Mouse (Mus musculus) forebrain, embryonic 12.5 days (tissue): ENCODE results near the gene Serpinf2. TPM values are rescaled to one million over a fixed set of nuclear protein-coding genes. Genes with fewer than 3 reads are reported as not detected.

ENCODE experiments used
- ATAC-seq: fragments of 200-750 bp; cut with Nextera tagmentation; 2 replicates; pipeline ENCODE4 v1.8.0; 2017; ENCODE audit warnings: moderate TSS enrichment; ENCODE audit not compliant: low FRiP score
- H3K27ac ChIP-seq: fragments of 300-500 bp; sonication (generic); 2 replicates; pipeline ENCODE4 v1.5.1; 2016; ENCODE audit warnings: mild to moderate bottlenecking
- H3K27me3 ChIP-seq: fragments of 300-500 bp; sonication (generic); 2 replicates; pipeline ENCODE4 v1.6.1; 2016; ENCODE audit warnings: mild to moderate bottlenecking
- H3K36me3 ChIP-seq: fragments of 300-500 bp; sonication (generic); replicated peaks from 2 replicates; pipeline ENCODE4 v1.6.1; 2016; ENCODE audit warnings: mild to moderate bottlenecking
- H3K4me1 ChIP-seq: fragments of 300-500 bp; sonication (generic); 2 replicates; pipeline ENCODE4 v1.6.1; 2016
- H3K4me2 ChIP-seq: fragments of 300-500 bp; sonication (generic); 2 replicates; pipeline ENCODE4 v1.6.1; 2016; ENCODE audit warnings: mild to moderate bottlenecking, moderate library complexity
- H3K4me3 ChIP-seq: fragments of 300-500 bp; sonication (generic); replicated peaks from 2 replicates; pipeline ENCODE4 v1.5.1; 2016; ENCODE audit warnings: mild to moderate bottlenecking
- H3K9ac ChIP-seq: fragments of 300-500 bp; sonication (generic); 2 replicates; pipeline ENCODE4 v1.6.1; 2016; ENCODE audit warnings: mild to moderate bottlenecking
- H3K9me3 ChIP-seq: fragments of 300-500 bp; sonication (generic); 2 replicates; pipeline ENCODE4 v1.6.1; 2016
- WGBS: fragments of 180-500 bp; shearing (Covaris S2); methylation state at CpG from one replicate; pipeline ENCODE4 v1.1.7; 2016; 5-methylcytosine and 5-hydroxymethylcytosine counted together
- polyA plus RNA-seq: library from polyadenylated mRNA; unstranded; fragments of >200 nt; fragmentation: Nextera tagmentation; extraction: Ambion mirVana; gene quantifications from 2 replicates; pipeline ENCODE4 v1.2.1, GENCODE M21; 2016

The Serpinf2 gene
- polyA plus RNA-seq: not detected in 2 replicates

DNA sequence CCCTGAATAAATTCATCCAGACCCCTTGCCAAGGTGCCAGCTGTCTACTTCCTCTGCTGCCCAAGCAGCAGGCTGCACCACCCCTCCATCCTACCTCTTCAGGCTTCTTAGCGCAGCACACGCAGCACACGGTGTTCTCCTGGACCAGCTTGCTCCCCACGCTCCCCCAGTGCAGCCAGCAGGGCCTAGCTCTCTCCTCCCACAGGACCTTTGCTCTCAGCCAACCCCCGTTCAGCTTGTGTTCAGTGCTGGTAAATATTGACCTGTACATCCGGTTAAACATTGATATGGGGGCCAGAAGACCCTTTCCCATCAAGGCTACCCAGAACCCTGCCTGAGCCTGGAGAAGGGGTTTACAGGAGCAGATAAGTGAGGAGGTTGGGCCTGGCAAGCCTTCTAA, at the start of gene Serpinf2:
Gene Serpinf2 (minus strand): TSS at position 229 of the 400 bp plus-strand sequence.
- H3K27ac ChIP-seq: no peak within 1 kb of the TSS
- no peak for ATAC-seq
- peaks cover 3% of the 10 kb centered on the region for H3K36me3 ChIP-seq
- no peak within 1 kb of the TSS for H3K4me3 ChIP-seq
- no peak within 1 kb of the TSS for H3K4me2 ChIP-seq
- no peaks in the 10 kb centered on the region for H3K27me3 ChIP-seq
- no peak within 1 kb of the TSS for H3K9ac ChIP-seq
- H3K9me3 ChIP-seq: peaks cover 1% of the 10 kb centered on the region; the same call in 1 of the 2 replicates
- H3K4me1 ChIP-seq: no peaks in the 10 kb centered on the region
- 93% methylated on average over 6 of the region's 6 CpGs for WGBS

DNA sequence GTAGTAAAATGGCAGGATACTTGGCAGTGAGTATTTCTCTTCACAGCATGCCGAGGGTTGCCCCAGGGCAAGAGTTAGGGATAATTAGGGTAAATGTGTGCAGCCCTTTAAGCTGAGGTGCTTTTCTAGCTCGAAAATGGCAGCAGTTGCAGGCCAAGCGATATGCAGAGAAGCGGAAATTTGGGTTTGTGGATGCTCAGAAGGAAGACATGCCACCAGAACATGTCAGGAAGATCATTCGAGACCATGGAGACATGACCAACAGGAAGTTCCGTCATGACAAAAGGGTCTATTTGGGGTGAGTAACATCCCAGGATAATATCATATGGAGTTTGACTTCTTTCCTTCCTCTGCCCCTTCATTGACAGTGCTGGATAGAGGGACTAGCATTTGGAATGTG, 48.1 kb upstream of the Serpinf2 start:
- 48% methylated on average over 6 of the region's 6 CpGs for WGBS
- Histone ChIP-seq H3K4me1 (peaks cover 15% of the 10 kb centered on the region), H3K36me3 (peaks cover 33% of the 10 kb centered on the region), H3K4me2 (peak overlapping the region; percentile 97), H3K4me3 (peak overlapping the region; percentile 67), H3K27me3 (no peaks in the 10 kb centered on the region; the same call in 1 of the 2 replicates), H3K9me3 (no peaks in the 10 kb centered on the region), H3K9ac (peak overlapping the region; percentile 94), H3K27ac (no peak overlapping the region)
- ATAC-seq: no peak

DNA sequence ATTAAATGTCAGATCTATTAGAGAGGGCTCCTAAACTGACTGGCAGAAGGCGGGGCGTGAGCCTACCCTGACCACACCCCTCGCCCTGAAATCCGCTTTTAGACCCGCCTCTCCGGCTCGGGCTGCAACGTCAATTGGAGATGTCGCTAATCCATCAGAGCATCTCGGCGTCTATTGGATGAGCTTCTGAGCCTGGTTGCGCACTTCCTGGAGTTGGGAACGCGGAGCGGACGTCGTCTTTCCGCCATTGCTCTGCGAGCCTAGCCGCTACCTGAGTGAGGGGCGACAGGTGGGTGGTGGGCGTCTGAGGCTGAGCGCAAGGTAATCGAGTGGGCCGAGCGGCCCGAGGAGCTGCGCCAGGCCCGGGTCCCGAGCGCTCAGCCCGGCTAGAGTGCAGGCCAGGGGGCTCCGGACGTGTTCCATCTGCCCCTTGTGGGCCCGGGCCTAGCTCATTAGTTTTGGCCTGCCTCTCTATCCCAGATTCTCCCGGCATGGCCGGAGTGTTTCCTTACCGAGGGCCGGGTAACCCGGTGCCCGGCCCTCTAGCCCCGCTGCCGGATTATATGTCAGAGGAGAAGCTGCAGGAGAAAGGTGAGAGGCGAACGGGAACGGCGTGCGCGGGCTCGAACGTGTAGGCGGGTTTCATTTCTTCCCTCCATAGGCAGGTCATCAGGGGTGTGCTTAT, 47.4 kb upstream of the Serpinf2 start, which contains the start of gene Prpf8:
Gene Prpf8 (plus strand): TSS at position 216 of the 685 bp plus-strand sequence.
- Histone ChIP-seq H3K9me3 (no peaks in the 10 kb centered on the region), H3K9ac (peak within 1 kb of the TSS; percentile 94), H3K4me2 (peak within 1 kb of the TSS; percentile 97), H3K36me3 (peaks cover 25% of the 10 kb centered on the region), H3K27me3 (no peaks in the 10 kb centered on the region; the same call in 1 of the 2 replicates), H3K27ac (peak within 1 kb of the TSS; percentile 68), H3K4me1 (peaks cover 15% of the 10 kb centered on the region), H3K4me3 (peak within 1 kb of the TSS; percentile 67)
- under 1% methylated on average over 52 of the region's 52 CpGs for WGBS
- ATAC-seq: peak; percentile 99

DNA sequence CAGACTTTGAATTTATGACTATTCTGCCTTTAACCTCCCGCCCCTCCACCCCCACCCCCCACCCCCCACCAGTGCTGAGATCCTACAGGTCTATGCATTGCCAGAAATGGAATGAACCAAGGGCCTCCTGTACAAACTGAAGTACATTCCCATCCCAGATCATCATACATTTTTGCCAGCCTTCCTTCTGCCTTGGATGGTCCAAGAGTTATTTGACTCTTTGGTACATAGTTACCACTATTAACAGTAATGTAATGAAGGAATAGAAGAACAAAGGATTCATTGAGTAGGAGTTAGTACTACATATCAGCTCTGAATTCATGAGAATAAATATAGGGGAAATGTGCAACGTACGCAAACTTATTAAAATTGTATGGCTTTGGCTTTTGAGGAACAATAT, 46.8 kb upstream of the Serpinf2 start:
- ATAC-seq: peak; percentile 48; the same call in 1 of the 2 replicates
- Histone ChIP-seq H3K9me3 (no peaks in the 10 kb centered on the region), H3K9ac (no peak overlapping the region), H3K4me3 (peak overlapping the region; percentile 67; the same call in 1 of the 2 replicates), H3K27me3 (no peaks in the 10 kb centered on the region; the same call in 1 of the 2 replicates), H3K4me1 (peaks cover 15% of the 10 kb centered on the region), H3K4me2 (peak overlapping the region; percentile 97), H3K36me3 (peaks cover 19% of the 10 kb centered on the region), H3K27ac (no peak overlapping the region)
- 20% methylated on average over 3 of the region's 3 CpGs for WGBS

DNA sequence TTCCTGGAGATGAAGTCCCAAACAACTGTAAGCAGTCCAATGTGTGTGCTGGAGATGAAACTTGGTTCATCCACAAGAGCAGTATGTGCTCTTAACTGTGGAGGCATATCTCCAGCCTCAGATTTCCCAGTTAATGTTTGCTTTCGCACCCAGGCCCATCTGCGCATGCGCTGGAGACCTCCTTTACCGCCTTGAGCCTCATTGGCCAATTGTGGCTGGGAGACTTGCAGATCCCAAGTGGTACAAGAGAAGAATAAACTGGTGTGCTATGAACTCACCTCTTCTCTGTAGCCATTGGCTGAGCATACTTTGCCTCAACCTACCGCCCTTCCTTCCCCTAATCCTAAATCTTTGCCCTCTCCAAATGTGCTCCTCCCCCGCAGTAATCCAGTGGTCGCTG, 34.0 kb upstream of the Serpinf2 start:
- 70% methylated on average over 7 of the region's 7 CpGs for whole genome bisulfite sequencing
- ATAC-seq: no peak
- no peaks in the 10 kb centered on the region for H3K36me3 ChIP-seq
- no peak overlapping the region for H3K4me3 ChIP-seq
- H3K27ac ChIP-seq: no peak overlapping the region
- no peaks in the 10 kb centered on the region for H3K9me3 ChIP-seq
- peaks cover 15% of the 10 kb centered on the region; the same call in 1 of the 2 replicates for H3K27me3 ChIP-seq
- H3K4me2 ChIP-seq: no peak overlapping the region
- no peaks in the 10 kb centered on the region for H3K4me1 ChIP-seq
- no peak overlapping the region for H3K9ac ChIP-seq

DNA sequence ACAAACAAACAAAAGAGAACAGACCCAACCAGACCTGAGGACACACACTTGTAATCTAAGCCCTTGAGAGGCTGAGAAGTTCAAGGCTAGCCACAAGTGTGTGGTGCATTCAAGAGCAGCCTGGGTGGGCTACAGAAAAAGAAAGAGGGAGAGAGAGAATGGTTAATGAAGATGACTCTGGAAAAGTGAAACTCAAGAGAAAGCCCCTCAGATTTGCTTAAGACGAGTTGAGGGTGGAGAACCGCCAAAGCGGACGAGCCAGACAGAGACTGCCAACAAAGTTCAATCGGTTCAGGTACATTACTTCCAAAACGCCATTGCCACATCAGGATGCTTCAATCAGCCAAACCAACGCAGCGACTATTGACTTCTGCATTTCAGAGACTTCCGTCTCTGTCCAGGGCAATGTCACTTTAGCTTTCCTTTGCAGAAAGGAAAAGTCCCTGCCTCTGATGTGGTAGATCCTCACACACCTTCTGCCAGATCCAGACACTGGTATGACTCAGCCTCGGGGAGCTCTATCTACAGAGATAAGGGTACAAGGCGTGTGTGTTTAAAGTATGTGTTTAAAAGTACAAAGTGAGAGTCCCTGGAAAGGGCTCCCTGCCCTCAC, 33.2 kb upstream of the Serpinf2 start:
- WGBS: 87% methylated on average over 11 of the region's 11 CpGs
- Histone ChIP-seq H3K27me3 (peaks cover 17% of the 10 kb centered on the region), H3K4me1 (peaks cover 5% of the 10 kb centered on the region), H3K9me3 (no peaks in the 10 kb centered on the region), H3K27ac (no peak overlapping the region), H3K4me3 (no peak overlapping the region), H3K36me3 (no peaks in the 10 kb centered on the region), H3K9ac (no peak overlapping the region), H3K4me2 (no peak overlapping the region)
- ATAC-seq: no peak

DNA sequence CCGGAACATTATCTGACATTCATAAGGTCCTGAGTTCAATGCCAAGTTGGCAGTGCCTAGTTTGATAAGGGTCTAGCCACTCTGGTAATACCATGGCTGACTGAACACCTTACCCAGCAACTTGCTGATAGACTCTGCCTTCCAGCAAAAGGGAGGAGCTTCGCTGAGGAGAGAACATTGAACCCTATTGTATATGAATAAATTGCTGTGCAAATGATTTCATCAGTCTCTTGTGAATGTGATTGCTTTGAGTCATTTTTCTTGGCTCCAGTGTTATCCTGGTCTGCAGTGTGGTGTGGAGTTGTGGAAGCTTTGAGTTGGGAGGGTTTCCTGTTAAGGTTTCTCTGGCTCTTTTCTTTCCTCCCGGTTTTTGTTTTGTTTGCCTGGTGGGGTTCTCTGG, 31.3 kb upstream of the Serpinf2 start:
- Histone ChIP-seq H3K9me3 (peaks cover 3% of the 10 kb centered on the region; the same call in 1 of the 2 replicates), H3K4me2 (no peak overlapping the region), H3K27me3 (peaks cover 13% of the 10 kb centered on the region; the same call in 1 of the 2 replicates), H3K27ac (no peak overlapping the region), H3K36me3 (0 out of 2 replicates have a peak, but pooled peaks cover 3% of the 10 kb centered on the region), H3K9ac (no peak overlapping the region), H3K4me3 (no peak overlapping the region), H3K4me1 (peaks cover 7% of the 10 kb centered on the region)
- ATAC-seq: no peak
- WGBS: 97% methylated on average over 2 of the region's 3 CpGs

DNA sequence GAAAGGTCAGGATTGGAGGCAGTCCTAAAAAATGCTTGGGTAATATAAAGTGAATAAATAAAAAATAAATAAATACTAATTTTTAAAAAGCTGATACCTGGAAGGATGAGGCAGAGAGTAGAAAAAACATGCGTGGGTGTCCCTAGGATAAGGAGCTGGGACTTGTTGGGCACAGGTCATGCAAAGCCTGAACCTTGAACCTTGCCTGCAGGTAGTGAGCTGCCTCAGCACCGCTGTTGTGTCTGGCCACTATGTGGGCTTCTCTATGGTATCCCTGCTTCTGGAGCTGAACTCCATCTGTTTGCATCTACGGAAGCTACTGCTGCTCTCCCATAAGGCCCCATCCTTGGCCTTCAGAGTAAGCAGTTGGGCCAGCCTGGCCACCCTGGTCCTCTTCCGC, 29.9 kb upstream of the Serpinf2 start:
- peaks cover 13% of the 10 kb centered on the region; the same call in 1 of the 2 replicates for H3K27me3 ChIP-seq
- peaks cover 9% of the 10 kb centered on the region; the same call in 1 of the 2 replicates for H3K36me3 ChIP-seq
- H3K4me3 ChIP-seq: no peak overlapping the region
- H3K9ac ChIP-seq: no peak overlapping the region
- no peak overlapping the region for H3K4me2 ChIP-seq
- H3K4me1 ChIP-seq: peaks cover 7% of the 10 kb centered on the region
- no peak overlapping the region for H3K27ac ChIP-seq
- 91% methylated on average over 4 of the region's 4 CpGs for WGBS
- H3K9me3 ChIP-seq: peaks cover 3% of the 10 kb centered on the region; the same call in 1 of the 2 replicates
- ATAC-seq: no peak

DNA sequence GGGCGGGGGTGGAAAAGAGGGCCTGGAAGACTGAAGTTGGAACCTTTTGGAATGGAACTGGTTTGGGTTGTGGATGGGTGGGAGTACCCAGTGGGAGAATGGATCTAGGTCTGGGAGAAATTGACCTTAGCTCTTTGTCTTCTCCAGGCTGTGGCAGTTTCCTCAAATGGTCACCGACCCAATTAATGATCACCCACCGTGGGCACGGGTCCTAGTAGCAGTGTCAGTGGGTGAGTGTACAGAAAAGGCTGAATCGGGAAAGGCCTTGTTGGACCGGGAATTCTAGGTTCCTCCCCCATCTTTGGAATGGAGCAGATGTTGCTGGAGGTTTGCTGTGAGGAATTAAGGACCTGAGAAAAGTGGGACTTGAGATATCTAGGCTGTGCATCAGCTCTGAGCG, 29.0 kb upstream of the Serpinf2 start:
- Histone ChIP-seq H3K4me1 (peaks cover 7% of the 10 kb centered on the region), H3K36me3 (peaks cover 9% of the 10 kb centered on the region; the same call in 1 of the 2 replicates), H3K27ac (no peak overlapping the region), H3K9me3 (peaks cover 3% of the 10 kb centered on the region; the same call in 1 of the 2 replicates), H3K4me2 (peak overlapping the region; percentile 56), H3K27me3 (peaks cover 13% of the 10 kb centered on the region; the same call in 1 of the 2 replicates), H3K4me3 (peak overlapping the region; percentile 35), H3K9ac (0 out of 2 replicates have a peak overlapping the region, but pooled peaks have one; percentile 36)
- 68% methylated on average over 7 of the region's 7 CpGs for WGBS
- ATAC-seq: no peak

DNA sequence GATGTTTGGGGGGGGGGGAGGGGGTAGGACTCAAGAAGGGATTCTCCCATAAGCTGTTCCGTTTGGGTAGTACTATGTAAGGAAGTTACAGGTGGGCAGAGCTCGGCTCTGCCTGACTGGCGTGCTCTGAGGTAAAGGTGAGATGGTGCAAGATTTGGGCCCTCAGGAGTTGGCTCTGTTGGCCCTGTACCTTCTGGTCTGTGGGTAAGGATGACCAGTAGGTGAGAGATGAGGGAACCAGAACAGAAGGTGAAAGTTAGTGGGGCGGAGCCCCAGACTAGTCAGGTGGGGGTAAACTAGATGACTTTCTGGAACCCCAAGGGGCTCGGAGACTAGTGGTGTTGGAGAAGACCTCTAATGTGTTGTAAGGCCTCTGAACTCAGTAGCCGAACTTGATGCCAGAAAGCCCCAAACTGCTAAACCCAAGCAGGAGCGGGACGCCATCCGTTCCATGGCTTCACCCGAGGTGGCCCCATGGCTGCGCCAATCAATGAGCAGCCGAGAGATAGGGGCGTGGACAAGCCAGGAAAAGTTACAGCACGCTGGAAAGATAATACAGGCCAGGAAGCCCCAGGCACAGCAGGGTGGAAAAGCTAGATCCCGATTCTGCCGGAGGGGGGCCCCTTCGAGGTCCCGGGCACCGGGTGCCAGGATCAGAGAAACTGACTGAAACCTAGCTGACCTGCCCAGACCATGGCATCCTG, 28.3 kb upstream of the Serpinf2 start:
- H3K9ac ChIP-seq: peak overlapping the region; percentile 36; the same call in 1 of the 2 replicates
- no peak; the same call in 1 of the 2 replicates for ATAC-seq
- no peak overlapping the region for H3K27ac ChIP-seq

DNA sequence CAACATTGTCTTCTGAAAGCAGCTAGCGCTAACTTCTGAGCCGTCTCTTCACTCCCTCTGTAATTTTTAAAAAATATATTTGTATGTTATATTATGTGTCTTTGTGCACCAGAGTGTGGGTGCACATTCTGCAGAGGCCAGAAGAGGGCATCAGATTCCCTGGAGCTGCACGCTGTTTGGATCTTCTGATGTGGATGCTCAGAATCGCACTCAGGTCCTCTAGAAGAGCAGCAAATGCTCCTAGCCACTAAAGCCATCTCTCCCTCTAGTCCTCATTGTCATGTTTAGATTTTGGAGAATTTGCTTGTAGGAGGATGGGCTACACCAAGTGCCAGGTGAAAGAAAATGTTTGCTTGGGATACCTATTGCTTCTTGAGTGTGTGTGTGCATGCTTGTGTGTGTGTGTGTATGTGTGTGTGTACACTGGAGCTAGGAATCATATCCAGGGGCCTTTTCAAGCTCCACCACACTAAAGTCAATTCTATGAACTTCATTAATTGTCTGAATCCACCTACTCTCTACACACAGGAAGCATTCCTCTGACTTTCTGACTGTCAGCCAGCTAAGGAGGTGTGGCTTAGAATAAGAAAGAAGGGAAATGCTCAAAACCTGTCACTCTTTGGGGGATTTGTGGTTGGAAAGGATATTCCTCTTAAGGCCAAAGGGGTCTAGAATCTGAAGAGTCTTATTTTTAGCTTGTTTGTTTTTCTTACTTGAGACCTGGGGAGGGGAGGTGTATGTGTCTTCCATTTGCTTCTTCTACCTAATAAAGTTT, 27.5 kb upstream of the Serpinf2 start:
- no peak overlapping the region for H3K4me2 ChIP-seq
- no peak overlapping the region for H3K4me3 ChIP-seq
- 94% methylated on average over 4 of the region's 4 CpGs for WGBS
- peaks cover 9% of the 10 kb centered on the region; the same call in 1 of the 2 replicates for H3K36me3 ChIP-seq
- H3K27me3 ChIP-seq: peaks cover 16% of the 10 kb centered on the region; the same call in 1 of the 2 replicates
- no peak for ATAC-seq
- peaks cover 3% of the 10 kb centered on the region; the same call in 1 of the 2 replicates for H3K9me3 ChIP-seq
- H3K9ac ChIP-seq: no peak overlapping the region
- peaks cover 20% of the 10 kb centered on the region for H3K4me1 ChIP-seq
- H3K27ac ChIP-seq: no peak overlapping the region

More for the DNA sequence above, 28.3 kb upstream of the Serpinf2 start:
- Histone ChIP-seq H3K27me3 (peaks cover 13% of the 10 kb centered on the region; the same call in 1 of the 2 replicates), H3K9me3 (peaks cover 3% of the 10 kb centered on the region; the same call in 1 of the 2 replicates), H3K4me3 (peak overlapping the region; percentile 35), H3K4me1 (peaks cover 12% of the 10 kb centered on the region), H3K4me2 (peak overlapping the region; percentile 56), H3K36me3 (peaks cover 9% of the 10 kb centered on the region; the same call in 1 of the 2 replicates)
- WGBS: 21% methylated on average over 19 of the region's 19 CpGs
